Mouse (Mus musculus) CH12.LX (cell line): ENCODE measurements around the gene Zbtb34. TPM values are rescaled to one million over a fixed set of nuclear protein-coding genes. Genes with fewer than 3 reads are reported as not detected.

ENCODE experiments used
- DNase-seq: peaks from one replicate; pipeline ENCODE4 v3.0.0-alpha.2; 2013; ENCODE audit errors: extremely low read depth
- H3K27ac ChIP-seq: 2 replicates; pipeline ENCODE4 v1.5.1; 2012; ENCODE audit warnings: low read depth, mild to moderate bottlenecking, control low read depth, moderate library complexity; ENCODE audit not compliant: insufficient read depth
- H3K27me3 ChIP-seq: replicated peaks from 2 replicates; pipeline ENCODE3; 2012; ENCODE audit warnings: inconsistent platforms
- H3K36me3 ChIP-seq, 2 experiments: replicated peaks in 1 of 2; 2 replicates each; pipeline versions ENCODE3 to v1.6.1; 2012; ENCODE audit warnings: inconsistent platforms in 1 of 2, low read length in 1 of 2, mild to moderate bottlenecking in 1 of 2, mixed read lengths in 1 of 2, moderate library complexity in 1 of 2; ENCODE audit not compliant: control insufficient read depth in 1 of 2, insufficient read depth in 1 of 2
- H3K4me1 ChIP-seq, 2 experiments: 2 replicates each; pipeline ENCODE4 v1.6.1; 2012; ENCODE audit warnings: inconsistent platforms in 1 of 2, moderate library complexity in 1 of 2; ENCODE audit not compliant: insufficient read depth in 2 of 2, control insufficient read depth in 1 of 2
- H3K4me2 ChIP-seq: 2 replicates; pipeline ENCODE4 v1.6.1; 2012; ENCODE audit warnings: low read depth, mild to moderate bottlenecking, control low read depth; ENCODE audit not compliant: poor library complexity, insufficient read depth, severe bottlenecking
- H3K4me3 ChIP-seq, 3 experiments: fragments of 150-350 bp in 1 of 3; sonication (generic) in 1 of 3; replicated peaks in 1 of 3; 2 replicates each; pipeline versions ENCODE3 to v1.5.1; 2011 to 2012; ENCODE audit warnings: low read depth in 2 of 3, low read length in 2 of 3, mild to moderate bottlenecking in 2 of 3, moderate library complexity in 2 of 3, control low read depth in 1 of 3, improper control_type of control experiment in 1 of 3, inconsistent platforms in 1 of 3, mixed read lengths in 1 of 3; ENCODE audit not compliant: poor library complexity in 1 of 3
- H3K79me2 ChIP-seq: replicated peaks from 2 replicates; pipeline ENCODE4 v1.6.1; 2012; ENCODE audit warnings: mild to moderate bottlenecking, moderate library complexity; ENCODE audit not compliant: control insufficient read depth, poor library complexity, insufficient read depth, severe bottlenecking; ENCODE audit errors: extremely low read depth
- H3K9ac ChIP-seq: 2 replicates; pipeline ENCODE4 v1.6.1; 2012; ENCODE audit warnings: low read depth, mild to moderate bottlenecking, control low read depth, moderate library complexity; ENCODE audit not compliant: insufficient read depth
- H3K9me3 ChIP-seq: replicated peaks from 2 replicates; pipeline ENCODE3; 2012; ENCODE audit warnings: low read length, inconsistent platforms, mixed read lengths
- BHLHE40 ChIP-seq: IDR thresholded peaks from 2 replicates; pipeline ENCODE4 v1.6.1; 2011; ENCODE audit warnings: mild to moderate bottlenecking, low read depth, low read length, improper control_type of control experiment
- CHD1 ChIP-seq: IDR thresholded peaks from 2 replicates; pipeline ENCODE4 v1.6.1; 2012; ENCODE audit warnings: low read depth, low read length, improper control_type of control experiment, inconsistent platforms
- CHD2 ChIP-seq: IDR thresholded peaks from 2 replicates; pipeline ENCODE4 v1.6.1; 2011; ENCODE audit warnings: low read length, improper control_type of control experiment
- ELF1 ChIP-seq: IDR thresholded peaks from 2 replicates; pipeline ENCODE4 v1.6.1; 2014; ENCODE audit warnings: low read depth, mild to moderate bottlenecking, inconsistent platforms, low read length, improper control_type of control experiment
- GABPA ChIP-seq: IDR thresholded peaks from 2 replicates; pipeline ENCODE4 v1.6.1; 2012; ENCODE audit warnings: low read depth, low read length, improper control_type of control experiment, inconsistent platforms; ENCODE audit not compliant: insufficient replicate concordance
- HCFC1 ChIP-seq: IDR thresholded peaks from 2 replicates; pipeline ENCODE4 v1.6.1; 2012; ENCODE audit warnings: low read depth, mild to moderate bottlenecking, inconsistent platforms, low read length, improper control_type of control experiment
- IRF4 ChIP-seq: IDR thresholded peaks from 2 replicates; pipeline ENCODE4 v1.6.1; 2014; ENCODE audit warnings: low read depth, mild to moderate bottlenecking, inconsistent platforms, low read length, improper control_type of control experiment
- JUN ChIP-seq: IDR thresholded peaks from 2 replicates; pipeline ENCODE4 v1.6.1; 2011; ENCODE audit warnings: low read depth, mild to moderate bottlenecking, low read length, improper control_type of control experiment, moderate library complexity; ENCODE audit not compliant: insufficient read depth
- MAFK ChIP-seq: IDR thresholded peaks from 2 replicates; pipeline ENCODE4 v1.6.1; 2011; ENCODE audit warnings: low read length, improper control_type of control experiment; ENCODE audit not compliant: insufficient replicate concordance
- MAX ChIP-seq: IDR thresholded peaks from 2 replicates; pipeline ENCODE4 v1.6.1; 2011; ENCODE audit warnings: low read length, improper control_type of control experiment
- MEF2A ChIP-seq: IDR thresholded peaks from 2 replicates; pipeline ENCODE4 v1.6.1; 2014; ENCODE audit warnings: low read depth, mild to moderate bottlenecking, inconsistent platforms, low read length, improper control_type of control experiment, borderline replicate concordance
- MXI1 ChIP-seq: IDR thresholded peaks from 2 replicates; pipeline ENCODE4 v1.6.1; 2011; ENCODE audit warnings: mild to moderate bottlenecking, low read depth, low read length, improper control_type of control experiment
- MYC ChIP-seq: IDR thresholded peaks from 2 replicates; pipeline ENCODE4 v1.6.1; 2011; ENCODE audit warnings: low read depth, mild to moderate bottlenecking, improper control_type of control experiment, low read length
- NELFE ChIP-seq: IDR thresholded peaks from 2 replicates; pipeline ENCODE4 v1.6.1; 2011; ENCODE audit warnings: low read depth, low read length, improper control_type of control experiment
- PAX5 ChIP-seq: IDR thresholded peaks from 2 replicates; pipeline ENCODE4 v1.6.1; 2012; ENCODE audit warnings: low read length, inconsistent platforms, mixed read lengths
- POLR2A ChIP-seq: IDR thresholded peaks from 2 replicates; pipeline ENCODE4 v1.6.1; 2011; ENCODE audit warnings: low read depth, mild to moderate bottlenecking, improper control_type of control experiment, low read length
- POLR2AphosphoS2 ChIP-seq: IDR thresholded peaks from 2 replicates; pipeline ENCODE4 v1.6.1; 2011; ENCODE audit warnings: low read depth, low read length, improper control_type of control experiment
- RCOR1 ChIP-seq: conservative IDR thresholded peaks from 2 replicates; pipeline ENCODE4 v1.6.1; 2012; ENCODE audit warnings: low read depth, mild to moderate bottlenecking, inconsistent platforms, low read length, improper control_type of control experiment
- TCF12 ChIP-seq: IDR thresholded peaks from 2 replicates; pipeline ENCODE4 v1.6.1; 2014; ENCODE audit warnings: low read depth, mild to moderate bottlenecking, inconsistent platforms, low read length, improper control_type of control experiment
- UBTF ChIP-seq: IDR thresholded peaks from 2 replicates; pipeline ENCODE4 v1.6.1; 2012; ENCODE audit warnings: low read depth, mild to moderate bottlenecking, inconsistent platforms, low read length, improper control_type of control experiment, moderate library complexity
- ZKSCAN1 ChIP-seq: IDR thresholded peaks from 2 replicates; pipeline ENCODE4 v1.6.1; 2012; ENCODE audit warnings: low read depth, inconsistent platforms, low read length, improper control_type of control experiment, borderline replicate concordance
- ZMIZ1 ChIP-seq: IDR thresholded peaks from 2 replicates; pipeline ENCODE4 v1.6.1; 2012; ENCODE audit warnings: low read depth, mild to moderate bottlenecking, inconsistent platforms, low read length, improper control_type of control experiment
- ZNF384 ChIP-seq: IDR thresholded peaks from 2 replicates; pipeline ENCODE4 v1.6.1; 2012; ENCODE audit warnings: low read depth, low read length, improper control_type of control experiment, inconsistent platforms
- dilution Hi-C: fragments of 300-500 bp; cut with MboI; formaldehyde crosslinking; loops from 2 replicates; pipeline ENCODE4 v1.14.3; 2020; ENCODE audit warnings: low sequenced_read_pairs; ENCODE audit not compliant: extremely low pct_unique_long_range_greater_than_20kb, extremely low pct_ligation_motif_present
- in situ Hi-C: fragments of 300-500 bp; cut with MboI; formaldehyde crosslinking; loops from 3 replicates; pipeline ENCODE4 v1.14.3; 2019; ENCODE audit warnings: low sequenced_read_pairs, low pct_ligation_motif_present, low pct_unique_long_range_greater_than_20kb, mixed read lengths
- polyA plus RNA-seq: library from polyadenylated mRNA; unstranded; fragments of >175 nt; gene quantifications from 2 replicates; pipeline ENCODE4 v1.2.1, GENCODE M21; 2012; ENCODE audit warnings: low read depth; ENCODE audit not compliant: insufficient read length
- total RNA-seq, 2 experiments: library from RNA; depleted of rRNA; stranded (reverse); fragments of 300-350 nt in 1 of 2; fragments of >200 nt in 1 of 2; gene quantifications; 2 replicates each; pipeline ENCODE4 v1.2.3; 2012 to 2014

Gene Zbtb34
- total and polyA plus RNA-seq, 3 experiments = 3.4 to 5.8 (median 5.0) TPM

DNA sequence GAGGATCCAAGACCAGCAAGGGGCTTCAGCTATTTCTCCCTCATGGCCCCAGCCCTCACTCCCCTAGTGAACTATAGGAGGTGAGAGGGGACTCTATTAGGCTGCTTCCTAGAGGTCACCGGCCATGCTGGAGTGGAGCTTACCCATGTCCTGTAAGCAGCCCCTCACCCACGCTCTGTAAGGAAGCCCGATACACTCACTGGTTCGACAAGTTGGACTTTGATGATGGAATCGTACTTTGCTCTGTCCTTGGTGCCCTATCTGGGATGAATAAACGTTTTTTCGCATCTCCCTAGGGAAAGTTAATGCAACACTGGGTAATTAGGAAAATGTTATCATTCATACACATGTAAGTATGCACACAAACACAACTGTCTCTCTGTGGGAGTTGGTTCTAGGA lies 30.9 kb upstream of the Zbtb34 start:
- Histone ChIP-seq H3K27ac (no peak overlapping the region), H3K4me2 (no peak overlapping the region), H3K4me3 (no peak overlapping the region), H3K4me1 (peaks cover 0 to 30% of the 10 kb centered on the region in 2 experiments; a peak in 2 of 4 replicates), H3K36me3 (peaks cover 25 to 81% of the 10 kb centered on the region in 2 experiments), H3K79me2 (peaks cover 12% of the 10 kb centered on the region), H3K9ac (no peak overlapping the region), H3K9me3 (no peaks in the 10 kb centered on the region), H3K27me3 (no peaks in the 10 kb centered on the region)
- no peak for TF ChIP-seq ZMIZ1
- no peak for TF ChIP-seq CHD2
- TF ChIP-seq MXI1 = no peak
- in situ Hi-C loops = no loop called here
- no peak for DNase-seq
- dilution Hi-C loops = no loop called here

DNA sequence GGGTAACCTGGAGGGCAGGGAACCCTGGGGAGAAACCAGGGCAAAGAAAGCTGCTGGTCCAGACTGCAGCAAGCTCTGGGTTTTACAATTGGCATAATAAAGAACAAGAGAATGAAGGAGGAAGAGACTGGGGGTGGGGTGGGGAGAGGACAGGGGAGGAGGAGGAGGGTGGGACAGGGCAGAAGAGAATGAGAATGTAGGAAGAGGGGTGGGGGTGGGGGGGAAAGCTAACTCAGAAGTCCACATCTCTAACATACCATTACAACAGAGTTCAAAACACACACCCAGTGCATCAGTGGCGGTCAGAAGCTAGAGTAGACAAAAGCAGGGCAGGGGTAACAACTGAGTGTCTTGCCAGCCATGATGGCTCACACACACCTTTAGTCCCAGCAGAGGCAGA lies 29.9 kb upstream of the Zbtb34 start:
- H3K9ac ChIP-seq = no peak overlapping the region
- in situ Hi-C loops = no loop called here
- H3K4me1 ChIP-seq = peaks cover 0 to 20% of the 10 kb centered on the region in 2 experiments; a peak in 2 of 4 replicates

DNA sequence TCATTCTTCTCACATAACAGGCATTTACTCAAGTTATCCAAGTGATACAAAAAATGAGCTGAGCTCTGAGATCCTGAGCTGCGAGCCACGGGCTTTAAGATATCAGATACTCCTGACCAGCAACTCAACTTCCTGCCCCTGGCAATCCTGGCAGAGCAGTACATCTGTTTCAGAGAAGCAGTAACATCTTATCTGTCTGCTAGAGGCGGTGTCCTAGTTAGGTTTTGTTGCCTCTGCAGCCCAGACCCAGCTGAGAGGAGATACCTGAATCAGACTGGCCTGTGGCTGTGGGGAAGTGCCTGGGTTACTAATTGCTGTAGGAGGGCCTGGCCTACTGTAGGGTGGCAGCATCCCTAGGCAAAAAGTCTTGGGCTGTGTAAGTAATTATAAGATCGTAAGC lies 28.5 kb upstream of the Zbtb34 start:
- Histone ChIP-seq H3K79me2 (no peaks in the 10 kb centered on the region; the same call in 1 of the 2 replicates), H3K27me3 (no peaks in the 10 kb centered on the region), H3K9me3 (no peaks in the 10 kb centered on the region), H3K27ac (no peak overlapping the region), H3K4me2 (no peak overlapping the region), H3K4me3 (no peak overlapping the region), H3K4me1 (peaks cover 0 to 8% of the 10 kb centered on the region in 2 experiments; a peak in 2 of 4 replicates), H3K36me3 (peaks cover 30 to 87% of the 10 kb centered on the region in 2 experiments), H3K9ac (no peak overlapping the region)
- in situ Hi-C loops = no loop called here
- dilution Hi-C loops = no loop called here
- no peak for DNase-seq
- TF ChIP-seq MEF2A = no peak

More for the DNA sequence above, 29.9 kb upstream of the Zbtb34 start:
- dilution Hi-C loops = no loop called here
- no peak overlapping the region for H3K27ac ChIP-seq
- TF ChIP-seq ELF1 (no peak), IRF4 (no peak), TCF12 (no peak), RCOR1 (no peak), MAX (no peak), GABPA (no peak), HCFC1 (no peak), JUN (no peak), BHLHE40 (no peak), POLR2A (no peak), MYC (no peak), MAFK (no peak), POLR2AphosphoS2 (no peak), NELFE (no peak), PAX5 (no peak), CHD1 (no peak), UBTF (no peak), ZNF384 (no peak), ZKSCAN1 (no peak)
- H3K4me3 ChIP-seq = no peak overlapping the region
- H3K36me3 ChIP-seq = peaks cover 25 to 86% of the 10 kb centered on the region in 2 experiments
- no peaks in the 10 kb centered on the region for H3K9me3 ChIP-seq
- peaks cover 4% of the 10 kb centered on the region for H3K79me2 ChIP-seq
- no peaks in the 10 kb centered on the region for H3K27me3 ChIP-seq
- DNase-seq = no peak
- no peak overlapping the region for H3K4me2 ChIP-seq
